Mouse (Mus musculus) hematopoietic stem cell, adult 5-6 weeks (primary cell): ENCODE data around the gene Uggt1. TPM values are rescaled to one million over a fixed set of nuclear protein-coding genes. Genes with fewer than 3 reads are reported as not detected.
A peak's percentile ranks its signal among the peaks of the same experiment; 100 is the strongest.

Experiments used
- ATAC-seq, 2 experiments: fragments of 125-278 bp in 1 of 2; replicated peaks in 1 of 2; 2 replicates each; pipeline ENCODE4 v1.8.0; 2016 to 2017; ENCODE audit warnings: inconsistent platforms in 2 of 2, mild to moderate bottlenecking in 2 of 2, moderate number of reproducible peaks in 2 of 2, low read depth in 1 of 2, moderate TSS enrichment in 1 of 2; ENCODE audit not compliant: low FRiP score in 2 of 2, poor library complexity in 2 of 2, severe bottlenecking in 2 of 2, insufficient read depth in 1 of 2, low TSS enrichment in 1 of 2
- total RNA-seq: library from RNA; stranded (forward); fragments of 172-1452, 232-1000 nt; gene quantifications from 2 replicates; pipeline ENCODE4 v1.2.3, GENCODE M21; 2017

Uggt1 gene
- total RNA-seq, result 76.5 and 89.6 TPM in 2 replicates

GRCm38 (mm10) chr1:36244058-36244827 is at the start of gene Uggt1:
Gene Uggt1 (minus strand): TSS chr1:36244720.
- ATAC-seq, result peak; percentile 96 to 98

GRCm38 (mm10) chr1:36293470-36293869 is 49.0 kb upstream of the Uggt1 start:
- ATAC-seq, result no peak

GRCm38 (mm10) chr1:36281849-36282248 is 37.3 kb upstream of the Uggt1 start:
- no peak for ATAC-seq

- ATAC-seq, result no peak
Measured at GRCm38 (mm10) chr1:36280938-36281337, 36.4 kb upstream of the Uggt1 start.

- ATAC-seq, result peak; percentile 77 to 83
Measured at GRCm38 (mm10) chr1:36279202-36279601, 34.7 kb upstream of the Uggt1 start.

- no peak for ATAC-seq
Measured at GRCm38 (mm10) chr1:36277267-36278060, 32.9 kb upstream of the Uggt1 start.

GRCm38 (mm10) chr1:36275635-36276389 is 31.3 kb upstream of the Uggt1 start:
- ATAC-seq, result no peak

GRCm38 (mm10) chr1:36274455-36274854 is 29.9 kb upstream of the Uggt1 start, which contains the start of gene Neurl3:
Gene Neurl3 (minus strand): TSS chr1:36274679.
- ATAC-seq, result no peak

GRCm38 (mm10) chr1:36273288-36273687 is 28.8 kb upstream of the Uggt1 start:
- ATAC-seq, result peak; percentile 72 to 85

- ATAC-seq, result 0 out of 4 replicates have a peak, but pooled peaks have one; percentile 5 to 12
Measured at GRCm38 (mm10) chr1:36272546-36272945, 28.0 kb upstream of the Uggt1 start.

- ATAC-seq, result peak; percentile 39 to 46
Measured at GRCm38 (mm10) chr1:36271516-36272230, 27.2 kb upstream of the Uggt1 start.

- ATAC-seq, result no peak
Measured at GRCm38 (mm10) chr1:36270666-36271065, 26.1 kb upstream of the Uggt1 start.

GRCm38 (mm10) chr1:36269121-36269795 is 24.7 kb upstream of the Uggt1 start:
- no peak for ATAC-seq

- ATAC-seq, result no peak
Measured at GRCm38 (mm10) chr1:36267595-36267994, 23.1 kb upstream of the Uggt1 start.

GRCm38 (mm10) chr1:36266293-36266692 is 21.8 kb upstream of the Uggt1 start:
- no peak for ATAC-seq

- ATAC-seq, result peak; percentile 81 to 86
Measured at GRCm38 (mm10) chr1:36263833-36264488, 19.4 kb upstream of the Uggt1 start.
